Mouse (Mus musculus) G1E (cell line): ENCODE data around the gene Ak5. TPM values are rescaled to one million over a fixed set of nuclear protein-coding genes. Genes with fewer than 3 reads are reported as not detected.

Source experiments
- ATAC-seq: 2 replicates; pipeline ENCODE4 v1.8.0; 2016; ENCODE audit warnings: mild to moderate bottlenecking; ENCODE audit not compliant: insufficient number of reproducible peaks, poor library complexity, low FRiP score, severe bottlenecking; ENCODE audit errors: extremely low read depth
- DNase-seq: peaks from one replicate; pipeline ENCODE4 v3.0.0; 2012; ENCODE audit warnings: low spot score
- H3K27me3 ChIP-seq: 2 replicates; pipeline ENCODE4 v1.6.1; 2012; ENCODE audit warnings: mild to moderate bottlenecking, low read length, inconsistent platforms; ENCODE audit not compliant: insufficient read depth
- H3K36me3 ChIP-seq: replicated peaks from 2 replicates; pipeline ENCODE3; 2012; ENCODE audit warnings: mild to moderate bottlenecking, inconsistent platforms
- H3K4me1 ChIP-seq: 2 replicates; pipeline ENCODE4 v1.6.1; 2012; ENCODE audit warnings: low read depth, low read length, inconsistent platforms, mixed read lengths; ENCODE audit not compliant: insufficient read depth
- H3K4me3 ChIP-seq: 2 replicates; pipeline ENCODE4 v1.5.1; 2012; ENCODE audit warnings: low read depth, mild to moderate bottlenecking, inconsistent platforms, low read length, moderate library complexity, mixed read lengths
- H3K9me3 ChIP-seq: replicated peaks from 2 replicates; pipeline ENCODE4 v1.6.1; 2012; ENCODE audit warnings: inconsistent platforms
- CTCF ChIP-seq: IDR thresholded peaks from 2 replicates; pipeline ENCODE4 v1.5.1; 2012; ENCODE audit warnings: low read depth, low read length, inconsistent platforms, mixed read lengths
- GATA1 ChIP-seq: IDR thresholded peaks from 2 replicates; pipeline ENCODE4 v1.6.1; 2012; ENCODE audit warnings: borderline replicate concordance, low read length, inconsistent platforms, mixed read lengths
- GATA2 ChIP-seq: IDR thresholded peaks from 2 replicates; pipeline ENCODE4 v1.6.1; 2012; ENCODE audit warnings: low read depth, low read length, inconsistent platforms, borderline replicate concordance
- POLR2AphosphoS5 ChIP-seq: IDR thresholded peaks from 2 replicates; pipeline ENCODE4 v1.6.1; 2012; ENCODE audit warnings: low read depth, low read length, inconsistent platforms; ENCODE audit not compliant: insufficient replicate concordance
- TAL1 ChIP-seq: conservative IDR thresholded peaks from 2 replicates; pipeline ENCODE4 v1.6.1; 2012; ENCODE audit warnings: low read depth, low read length, inconsistent platforms, mixed read lengths
- polyA plus RNA-seq: library from polyadenylated mRNA; stranded (reverse); fragments of >175 nt; gene quantifications from 2 replicates; pipeline ENCODE4 v1.2.3, GENCODE M21; 2012
- total RNA-seq, 2 experiments: library from RNA; stranded (forward) in 1 of 2; stranded (reverse) in 1 of 2; fragments of 200-1000 nt in 1 of 2; fragments of >200 nt in 1 of 2; fragmentation: Nextera tagmentation in 1 of 2; gene quantifications; 2 replicates each; pipeline ENCODE4 v1.2.3; 2014 to 2017

The Ak5 gene
- total and polyA plus RNA-seq, 3 experiments = 0.11 TPM; not detected in 2

GRCm38 (mm10) chr3:152495415-152495898 is 172.7 kb downstream of the Ak5 start:
- Histone ChIP-seq H3K4me1 (no peaks in the 10 kb centered on the region), H3K4me3 (no peak overlapping the region), H3K9me3 (no peaks in the 10 kb centered on the region), H3K27me3 (peaks cover 16% of the 10 kb centered on the region), H3K36me3 (no peaks in the 10 kb centered on the region)
- DNase-seq = no peak
- TF ChIP-seq TAL1 = no peak
- TF ChIP-seq GATA1 = no peak
- TF ChIP-seq GATA2 = no peak
- no peak for TF ChIP-seq CTCF
- TF ChIP-seq POLR2AphosphoS5 = no peak
- no peak for ATAC-seq

GRCm38 (mm10) chr3:152494667-152495360 is 173.3 kb downstream of the Ak5 start:
- no peak for DNase-seq
- no peak for ATAC-seq
- Histone ChIP-seq H3K4me3 (no peak overlapping the region), H3K27me3 (peaks cover 20% of the 10 kb centered on the region), H3K4me1 (no peaks in the 10 kb centered on the region), H3K9me3 (no peaks in the 10 kb centered on the region), H3K36me3 (no peaks in the 10 kb centered on the region)
- TF ChIP-seq GATA1 (no peak), POLR2AphosphoS5 (no peak), GATA2 (no peak), TAL1 (no peak), CTCF (no peak)

GRCm38 (mm10) chr3:152493813-152494212 is 174.3 kb downstream of the Ak5 start:
- TF ChIP-seq GATA2 (no peak), TAL1 (no peak), POLR2AphosphoS5 (no peak), CTCF (no peak), GATA1 (no peak)
- no peaks in the 10 kb centered on the region for H3K36me3 ChIP-seq
- no peaks in the 10 kb centered on the region for H3K4me1 ChIP-seq
- no peak overlapping the region for H3K4me3 ChIP-seq
- ATAC-seq (no peak), DNase-seq (no peak)
- H3K27me3 ChIP-seq = peaks cover 25% of the 10 kb centered on the region
- H3K9me3 ChIP-seq = no peaks in the 10 kb centered on the region

GRCm38 (mm10) chr3:152492241-152492640 is 175.9 kb downstream of the Ak5 start:
- Histone ChIP-seq H3K4me3 (no peak overlapping the region), H3K4me1 (no peaks in the 10 kb centered on the region), H3K27me3 (peaks cover 27% of the 10 kb centered on the region), H3K9me3 (no peaks in the 10 kb centered on the region), H3K36me3 (no peaks in the 10 kb centered on the region)
- TF ChIP-seq POLR2AphosphoS5 (no peak), CTCF (no peak), TAL1 (no peak), GATA1 (no peak), GATA2 (no peak)
- no peak for DNase-seq
- ATAC-seq = no peak

GRCm38 (mm10) chr3:152490423-152490822 is 177.7 kb downstream of the Ak5 start:
- ATAC-seq = no peak
- H3K36me3 ChIP-seq = no peaks in the 10 kb centered on the region

GRCm38 (mm10) chr3:152488964-152489363 is 179.2 kb downstream of the Ak5 start:
- ATAC-seq = no peak
- no peak for DNase-seq

More at GRCm38 (mm10) chr3:152490423-152490822, 177.7 kb downstream of the Ak5 start:
- no peak overlapping the region for H3K4me3 ChIP-seq
- no peaks in the 10 kb centered on the region for H3K9me3 ChIP-seq
- H3K27me3 ChIP-seq = peaks cover 25% of the 10 kb centered on the region
- no peaks in the 10 kb centered on the region for H3K4me1 ChIP-seq
- DNase-seq = no peak
- TF ChIP-seq GATA1 (no peak), POLR2AphosphoS5 (no peak)

More at GRCm38 (mm10) chr3:152488964-152489363, 179.2 kb downstream of the Ak5 start:
- no peaks in the 10 kb centered on the region for H3K4me1 ChIP-seq
- no peaks in the 10 kb centered on the region for H3K9me3 ChIP-seq
- H3K4me3 ChIP-seq = no peak overlapping the region
- peaks cover 21% of the 10 kb centered on the region; the same call in 1 of the 2 replicates for H3K27me3 ChIP-seq
- H3K36me3 ChIP-seq = no peaks in the 10 kb centered on the region
- TF ChIP-seq GATA1 (no peak), GATA2 (no peak)
